Comparison of ENCODE assay signal across 10 mouse cellular contexts in genomic region chr5:134423930-134424329, GRCm38 (mm10). TPM values are rescaled to one million over a fixed set of nuclear protein-coding genes. Genes with fewer than 3 reads are reported as not detected.
DNase-seq lines count a peak whose midpoint lies in the region; ATAC-seq lines count a peak whose summit lies in the region.
"Had no signal": no experiment of that assay in that cellular context is flagged by ENCODE, and none has a peak within 500 bp of the region (broad histone marks: within the 10 kb centered on the region; RNA-seq: fewer than 3 reads in every experiment).

No protein-coding gene starts in this region.

- no peak overlapping the region for H3K27ac ChIP-seq in neural tube, embryonic 15.5 days (replicated peaks)
- H3K27ac ChIP-seq in hindbrain, embryonic 13.5 days, result no peak overlapping the region
- H3K27ac ChIP-seq: forebrain, embryonic 15.5 days had no signal

- 79% methylated on average over 5 of the region's 5 CpGs for WGBS in neural tube, embryonic 15.5 days
- 87% methylated on average over 5 of the region's 5 CpGs for WGBS in hindbrain, embryonic 13.5 days

- ATAC-seq in neural tube, embryonic 15.5 days (ENCODE audit: low FRiP score), result no peak
- no peak for ATAC-seq in hindbrain, embryonic 13.5 days (ENCODE audit: low FRiP score)
- ATAC-seq: forebrain, embryonic 15.5 days; inflammation-experienced regulatory T-cells, adult 6 months had no signal

- peak; percentile 20 for DNase-seq in layer of hippocampus, adult 11-12 months (ENCODE audit: low spot score)
- no peak for DNase-seq in layer of hippocampus, adult 9-11 months
- peak; percentile 87 for DNase-seq in adipocyte (ENCODE audit: low spot score)
- DNase-seq in cerebellum, adult 8-10 months, result peak; percentile 85
- DNase-seq in heart, postnatal 25 days (ENCODE audit: low spot score), result peak; percentile 74
- DNase-seq in spleen, postnatal 14 days (ENCODE audit: low spot score in 2 of 2), result no peak

- H3K4me2 ChIP-seq in neural tube, embryonic 15.5 days, result no peak overlapping the region
- no peak overlapping the region for H3K4me2 ChIP-seq in hindbrain, embryonic 13.5 days
- H3K4me2 ChIP-seq: forebrain, embryonic 15.5 days had no signal

- no peaks in the 10 kb centered on the region for H3K36me3 ChIP-seq in neural tube, embryonic 15.5 days
- no peaks in the 10 kb centered on the region for H3K36me3 ChIP-seq in hindbrain, embryonic 13.5 days
- H3K36me3 ChIP-seq: forebrain, embryonic 15.5 days had no signal

- intact Hi-C loops in heart, postnatal 25 days (cut with DNase I), result loop anchor here (5.0 kb wide), 1 partner anchor 33 kb away; the partner anchor contains the start of gene Gtf2ird1

- H3K9me3 ChIP-seq in neural tube, embryonic 15.5 days (replicated peaks), result no peaks in the 10 kb centered on the region
- no peaks in the 10 kb centered on the region for H3K9me3 ChIP-seq in hindbrain, embryonic 13.5 days
- H3K9me3 ChIP-seq: forebrain, embryonic 15.5 days had no signal

- H3K27me3 ChIP-seq in neural tube, embryonic 15.5 days (replicated peaks), result no peaks in the 10 kb centered on the region
- no peaks in the 10 kb centered on the region for H3K27me3 ChIP-seq in hindbrain, embryonic 13.5 days
- H3K27me3 ChIP-seq: forebrain, embryonic 15.5 days had no signal

- no peak overlapping the region for H3K9ac ChIP-seq in neural tube, embryonic 15.5 days (replicated peaks)
- no peak overlapping the region for H3K9ac ChIP-seq in hindbrain, embryonic 13.5 days
- H3K9ac ChIP-seq: forebrain, embryonic 15.5 days had no signal

- peaks cover 10% of the 10 kb centered on the region; the same call in 1 of the 2 replicates for H3K4me1 ChIP-seq in neural tube, embryonic 15.5 days
- H3K4me1 ChIP-seq in hindbrain, embryonic 13.5 days (replicated peaks), result peaks cover 6% of the 10 kb centered on the region; the same call in 1 of the 2 replicates

- no peak overlapping the region for H3K4me3 ChIP-seq in neural tube, embryonic 15.5 days (replicated peaks)
- H3K4me3 ChIP-seq in hindbrain, embryonic 13.5 days, result no peak overlapping the region
- H3K4me3 ChIP-seq: forebrain, embryonic 15.5 days had no signal

RNA-seq across cellular contexts. Expression of gene Gtf2ird1, which starts 32.6 kb away (rescaled TPM):
- total RNA-seq in heart, postnatal 25 days (2021), result 10 to 100 TPM; 18.2 to 26.3 TPM
- 62.6 and 64.9 TPM in 2 replicates for polyA plus RNA-seq in neural tube, embryonic 15.5 days (2015; fragmentation: Nextera tagmentation; extraction: Ambion mirVana)
- 74.5 and 76.0 TPM in 2 replicates for polyA plus RNA-seq in hindbrain, embryonic 13.5 days (2015; fragmentation: Nextera tagmentation; extraction: Ambion mirVana)

Comparison
In these comparisons a context has a peak if more than half of its experiments do, and no peak if none do; other contexts are left out.
1. DNase-seq: peak in layer of hippocampus, adult 11-12 months (single experiment), adipocyte (single experiment), cerebellum, adult 8-10 months (single experiment) and heart, postnatal 25 days (single experiment); none in layer of hippocampus, adult 9-11 months (single experiment) and spleen, postnatal 14 days (0 of 2).